Mouse (Mus musculus): ENCODE data around the gene Uimc1. TPM values are rescaled to one million over a fixed set of nuclear protein-coding genes. Genes with fewer than 3 reads are reported as not detected.

Uimc1 gene
- total and polyA plus RNA-seq, 3 experiments, result 32.5 to 143 TPM; not detected in 1

- no peak overlapping the region for H3K9ac ChIP-seq (ENCODE audit: control insufficient read depth, low read depth, low read length, poor library complexity, severe bottlenecking)
- H3K4me3 ChIP-seq (ENCODE audit: control insufficient read depth in 1 of 2, insufficient read depth in 1 of 2, low read depth in 2 of 2, low read length in 2 of 2), result no peak overlapping the region
- TF ChIP-seq GATA1 (IDR thresholded peaks at IDR 0.05; ENCODE audit: low read depth, low read length) (no peak), POLR2AphosphoS2 (IDR thresholded peaks at IDR 0.05; ENCODE audit: low read length) (peak; percentile 59)
- H3K9me3 ChIP-seq (replicated peaks; ENCODE audit: insufficient read depth, low read length), result no peaks in the 10 kb centered on the region
- peaks cover 0 to 2% of the 10 kb centered on the region in 2 experiments; a peak in 1 of 4 replicates for H3K27me3 ChIP-seq (ENCODE audit: control insufficient read depth in 1 of 2, insufficient read depth in 2 of 2, low read length in 2 of 2)
- H3K4me1 ChIP-seq (ENCODE audit: control insufficient read depth in 1 of 2, insufficient read depth in 2 of 2, low read length in 2 of 2), result no peaks in the 10 kb centered on the region
- H3K27ac ChIP-seq (ENCODE audit: control insufficient read depth, low read depth, low read length), result no peak overlapping the region
- peaks cover 0 to 8% of the 10 kb centered on the region in 2 experiments; a peak in 2 of 4 replicates for H3K36me3 ChIP-seq (ENCODE audit: control insufficient read depth in 1 of 2, insufficient read depth in 2 of 2, low read length in 2 of 2)
- no peak for DNase-seq (ENCODE audit: low read depth, low spot score)
- H3K79me2 ChIP-seq (ENCODE audit: control insufficient read depth, insufficient read depth, low read length, poor library complexity), result no peaks in the 10 kb centered on the region
Measured at GRCm38 (mm10) chr13:55024215-55024614, 75.9 kb downstream of the Uimc1 start.

GRCm38 (mm10) chr13:55022715-55023114 is 77.4 kb downstream of the Uimc1 start:
- no peaks in the 10 kb centered on the region for H3K4me1 ChIP-seq (ENCODE audit: control insufficient read depth in 1 of 2, insufficient read depth in 2 of 2, low read length in 2 of 2)
- no peak overlapping the region for H3K4me3 ChIP-seq (ENCODE audit: control insufficient read depth in 1 of 2, insufficient read depth in 1 of 2, low read depth in 2 of 2, low read length in 2 of 2)
- no peaks in the 10 kb centered on the region for H3K79me2 ChIP-seq (ENCODE audit: control insufficient read depth, insufficient read depth, low read length, poor library complexity)
- H3K9ac ChIP-seq (ENCODE audit: control insufficient read depth, low read depth, low read length, poor library complexity, severe bottlenecking), result no peak overlapping the region
- no peak overlapping the region for H3K27ac ChIP-seq (ENCODE audit: control insufficient read depth, low read depth, low read length)
- no peak for DNase-seq (ENCODE audit: low read depth, low spot score)
- no peak for TF ChIP-seq MAX (IDR thresholded peaks at IDR 0.05; ENCODE audit: low read length)
- TF ChIP-seq MYB (IDR thresholded peaks at IDR 0.05; ENCODE audit: low read depth, low read length), result no peak
- TF ChIP-seq JUND (IDR thresholded peaks at IDR 0.05; ENCODE audit: low read depth, low read length), result no peak
- TF ChIP-seq GABPA (IDR thresholded peaks at IDR 0.05; ENCODE audit: low read depth, low read length), result no peak
- TF ChIP-seq TBP (IDR thresholded peaks at IDR 0.05; ENCODE audit: low read depth, low read length), result no peak
- no peak for TF ChIP-seq SIN3A (IDR thresholded peaks at IDR 0.05; ENCODE audit: low read length)
- no peak for TF ChIP-seq MAFK (IDR thresholded peaks at IDR 0.05; ENCODE audit: borderline replicate concordance, low read depth, low read length)
- TF ChIP-seq RAD21 (IDR thresholded peaks at IDR 0.05; ENCODE audit: low read depth, low read length), result no peak
- TF ChIP-seq BHLHE40 (IDR thresholded peaks at IDR 0.05; ENCODE audit: borderline replicate concordance, low read depth, low read length), result no peak
- TF ChIP-seq MYC (IDR thresholded peaks at IDR 0.05; ENCODE audit: low read depth, low read length), result no peak
- no peak for TF ChIP-seq UBTF (IDR thresholded peaks at IDR 0.05; ENCODE audit: borderline replicate concordance, insufficient read depth, low read depth, low read length)
- TF ChIP-seq ELF1 (IDR thresholded peaks at IDR 0.05; ENCODE audit: low read depth, low read length), result no peak
- no peak for TF ChIP-seq USF2 (IDR thresholded peaks at IDR 0.05; ENCODE audit: borderline replicate concordance in 1 of 2, insufficient read depth in 1 of 2, low read depth in 1 of 2, low read length in 2 of 2)
- TF ChIP-seq HCFC1 (IDR thresholded peaks at IDR 0.05; ENCODE audit: low read depth, low read length), result no peak
- TF ChIP-seq E2F4 (IDR thresholded peaks at IDR 0.05; ENCODE audit: borderline replicate concordance, low read depth, low read length), result no peak
- TF ChIP-seq GATA1 (IDR thresholded peaks at IDR 0.05; ENCODE audit: low read depth, low read length), result no peak
- TF ChIP-seq ZNF384 (IDR thresholded peaks at IDR 0.05; ENCODE audit: low read depth, low read length), result no peak
- H3K9me3 ChIP-seq (replicated peaks; ENCODE audit: insufficient read depth, low read length), result no peaks in the 10 kb centered on the region
- H3K36me3 ChIP-seq (ENCODE audit: control insufficient read depth in 1 of 2, insufficient read depth in 2 of 2, low read length in 2 of 2), result peaks cover 0 to under 1% of the 10 kb centered on the region in 2 experiments; a peak in 1 of 4 replicates
- H3K27me3 ChIP-seq (ENCODE audit: control insufficient read depth in 1 of 2, insufficient read depth in 2 of 2, low read length in 2 of 2), result no peaks in the 10 kb centered on the region
